Mouse (Mus musculus): ENCODE results near the gene Supt3.

GRCm38 (mm10) chr17:45003311-45003710 lies 226.4 kb downstream of the Supt3 start:
- TF ChIP-seq POLR2A (IDR thresholded peaks at IDR 0.05; ENCODE audit: insufficient read depth, low read length) (no peak), EP300 (IDR thresholded peaks at IDR 0.05; ENCODE audit: insufficient read depth, low read depth, low read length) (no peak)

All from ES-Bruce4 (cell line).